Mouse (Mus musculus) kidney, adult 8-10 months (tissue): Measurements from ENCODE around the gene Mysm1.

Experiments
- DNase-seq, 2 experiments: peaks; one replicate each; pipeline ENCODE4 v3.0.0; 2022

Gene Mysm1

GRCm38 (mm10) chr4:94978590-94979499, at the start of gene Mysm1:
TSS of gene Mysm1 (minus strand) at chr4:94979100.
- DNase-seq, result peak; percentile 89 to 94

DNA sequence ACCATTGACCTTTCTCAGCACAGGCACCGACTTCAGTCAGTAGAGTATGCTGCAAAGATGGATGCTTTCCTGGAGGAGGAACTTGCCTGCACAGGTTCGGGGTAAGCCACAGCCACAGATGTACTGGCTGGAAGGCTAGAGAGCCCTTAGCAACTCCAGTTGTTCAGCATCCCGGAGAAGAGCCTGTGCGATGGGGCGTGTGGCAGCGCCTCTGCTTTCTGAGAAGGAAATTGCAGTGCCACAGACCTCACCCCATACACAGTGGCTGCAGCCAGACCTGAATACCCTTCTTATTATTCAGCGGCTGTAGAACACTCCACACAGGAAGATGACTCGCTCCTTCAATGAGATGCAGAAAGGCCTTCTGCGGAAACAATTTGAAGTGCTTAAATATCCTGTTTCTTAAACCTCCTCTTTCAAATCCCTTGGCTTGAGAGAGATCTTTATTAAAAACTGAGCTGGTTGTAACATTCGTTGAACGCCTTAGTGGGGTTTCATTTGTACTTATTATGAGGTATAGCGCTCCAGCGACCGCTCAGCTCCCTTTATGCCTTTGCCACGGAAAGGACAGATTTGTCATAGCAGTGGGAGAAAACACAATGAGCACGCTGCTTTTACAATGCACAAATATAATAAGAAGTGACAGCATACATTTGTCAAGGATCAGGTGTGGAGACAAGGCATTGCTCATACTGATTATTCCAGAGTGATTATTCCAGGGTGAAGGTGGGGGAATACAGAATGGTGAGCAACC, 47.1 kb upstream of the Mysm1 start:
- DNase-seq, result no peak

- no peak for DNase-seq
Observed at GRCm38 (mm10) chr4:95023350-95023953, 44.6 kb upstream of the Mysm1 start.

DNA sequence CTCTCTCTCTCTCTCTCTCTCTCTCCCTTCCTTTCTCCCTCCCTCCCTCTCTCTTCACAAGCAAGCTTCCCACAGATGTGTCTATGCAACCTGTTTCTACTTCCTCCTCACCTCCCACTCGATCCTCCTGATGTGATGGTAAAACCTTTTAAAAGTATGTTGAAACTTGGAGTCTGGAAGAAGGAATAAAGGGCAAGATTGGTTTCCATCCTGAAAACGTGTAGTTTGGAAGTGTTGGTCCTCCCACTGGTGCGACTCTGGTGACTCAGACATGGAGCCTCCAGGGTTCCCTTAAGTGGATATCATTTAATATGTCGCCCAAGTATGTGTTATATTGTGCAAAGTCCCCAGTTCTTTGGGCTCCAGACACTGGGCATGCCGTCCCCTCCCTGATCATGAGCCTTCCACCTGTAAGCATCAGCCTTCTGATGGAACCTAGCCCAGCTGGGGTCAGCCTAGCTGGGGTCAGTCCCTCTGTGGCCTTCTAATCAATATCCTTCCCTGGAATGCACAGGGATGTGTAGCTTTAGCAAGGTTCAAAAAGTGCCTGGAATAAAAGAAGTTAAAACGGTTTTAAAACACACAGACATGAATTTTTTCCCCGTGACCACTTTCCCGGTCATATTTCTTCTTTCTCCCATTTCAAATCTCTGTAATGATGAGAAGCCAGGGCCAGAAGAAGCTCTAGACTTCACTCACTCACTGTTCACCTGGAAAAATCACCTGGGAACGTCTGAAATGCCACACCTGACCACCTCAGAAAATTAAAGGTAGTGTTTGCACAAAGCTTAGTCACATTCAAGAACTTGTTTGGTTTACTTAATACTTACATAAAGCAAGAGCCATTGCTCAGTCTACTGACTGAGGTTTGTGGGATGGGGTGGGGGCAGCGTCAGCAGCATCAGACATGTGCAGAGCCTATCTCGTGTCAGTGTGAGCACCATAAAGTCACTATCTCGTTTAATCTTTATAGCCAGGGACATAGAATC, 43.0 kb upstream of the Mysm1 start:
- no peak for DNase-seq

DNA sequence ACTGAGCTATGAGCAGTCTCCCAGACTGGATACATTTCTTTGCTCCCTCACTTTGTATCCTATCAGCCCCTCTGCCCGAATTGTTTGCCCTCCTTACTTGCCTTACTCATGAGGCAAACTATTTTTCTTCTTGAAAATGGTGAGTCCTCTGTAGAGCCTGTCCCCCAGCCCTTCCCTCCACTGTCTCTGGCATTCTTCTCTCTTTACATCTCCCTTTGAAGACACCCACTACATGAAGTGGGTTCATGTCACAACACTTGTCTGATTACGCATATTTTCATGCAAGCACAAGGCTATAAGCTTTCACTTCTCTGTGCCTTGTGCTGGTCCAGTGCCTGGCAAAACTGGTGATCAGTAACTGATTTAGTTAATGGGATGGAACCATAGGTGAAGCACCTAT, 41.3 kb upstream of the Mysm1 start:
- no peak for DNase-seq

GRCm38 (mm10) chr4:95018221-95018620, 39.3 kb upstream of the Mysm1 start:
- DNase-seq, result no peak

- no peak for DNase-seq
Observed at GRCm38 (mm10) chr4:95012706-95013105, 33.8 kb upstream of the Mysm1 start.

- DNase-seq, result peak in 1 of 2 experiments; percentile 4
Observed at GRCm38 (mm10) chr4:95012256-95012655, 33.4 kb upstream of the Mysm1 start.

DNA sequence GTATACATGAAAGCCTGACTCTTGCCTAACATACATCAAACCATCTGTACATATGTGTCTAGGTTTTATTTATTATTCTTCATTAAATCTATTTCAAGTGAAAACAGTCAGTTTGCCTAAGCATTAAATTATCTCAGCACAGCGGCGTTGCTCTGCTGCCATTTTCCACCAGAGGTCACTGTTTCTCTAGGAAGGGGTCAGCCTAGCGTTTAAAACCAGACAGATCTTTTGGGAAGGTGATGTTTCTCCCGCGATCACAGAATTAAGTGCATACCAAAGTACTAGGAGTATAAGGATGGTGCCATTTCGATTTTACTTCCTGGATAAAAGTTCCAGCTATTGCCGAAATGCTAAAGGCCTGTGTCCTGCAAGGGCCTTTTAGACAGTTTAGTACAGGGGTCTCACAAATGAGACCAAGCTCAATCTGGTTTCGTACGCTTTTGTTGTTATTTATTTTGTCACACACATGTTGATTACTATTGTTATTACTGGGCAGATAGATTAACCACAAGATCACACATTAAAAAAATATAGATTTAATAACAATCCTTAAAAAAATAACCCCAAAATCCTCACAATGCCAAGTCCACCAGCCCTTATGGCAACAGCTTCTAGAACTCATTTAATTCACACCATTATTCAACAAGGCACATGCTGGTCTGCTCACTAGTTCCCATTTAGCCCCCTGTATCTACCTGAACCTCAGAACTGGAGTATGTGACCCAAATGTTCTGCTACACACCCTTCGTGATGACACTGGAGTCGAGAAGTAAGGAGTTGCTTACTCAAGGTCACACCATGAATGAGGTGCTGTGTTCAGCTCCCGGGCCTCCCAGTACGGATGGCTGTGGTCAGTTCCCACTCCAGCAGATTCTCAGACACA, 29.5 kb upstream of the Mysm1 start:
- peak; percentile 35 to 74 for DNase-seq

GRCm38 (mm10) chr4:95007759-95008158, 28.9 kb upstream of the Mysm1 start:
- no peak for DNase-seq

DNA sequence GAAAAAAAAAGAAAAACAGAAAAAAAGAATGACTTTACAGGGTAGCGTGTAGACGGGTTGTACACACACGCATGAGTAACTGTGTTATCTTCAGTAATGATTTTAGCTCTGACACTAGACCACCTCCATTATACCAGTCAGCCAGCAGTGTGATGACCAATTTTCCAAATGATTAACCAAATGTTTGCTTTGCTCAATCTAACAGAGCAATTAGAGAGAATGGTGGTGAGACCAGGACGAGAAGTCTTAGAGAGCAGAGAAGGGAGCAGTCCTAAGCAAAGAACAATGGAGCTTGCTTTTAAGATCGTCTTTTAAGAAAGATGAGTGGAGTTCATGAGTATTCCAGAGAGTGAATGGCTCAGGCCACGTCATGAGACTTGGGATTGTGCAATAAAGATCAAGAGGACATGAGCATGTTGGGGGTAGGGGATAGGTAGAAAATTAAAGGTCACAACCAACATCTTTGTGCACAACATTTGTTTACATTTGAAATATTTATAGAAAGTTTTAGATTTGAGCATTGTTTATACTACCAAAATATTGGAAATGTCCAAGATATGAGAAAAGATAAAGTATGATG, 26.4 kb upstream of the Mysm1 start:
- DNase-seq, result no peak

DNA sequence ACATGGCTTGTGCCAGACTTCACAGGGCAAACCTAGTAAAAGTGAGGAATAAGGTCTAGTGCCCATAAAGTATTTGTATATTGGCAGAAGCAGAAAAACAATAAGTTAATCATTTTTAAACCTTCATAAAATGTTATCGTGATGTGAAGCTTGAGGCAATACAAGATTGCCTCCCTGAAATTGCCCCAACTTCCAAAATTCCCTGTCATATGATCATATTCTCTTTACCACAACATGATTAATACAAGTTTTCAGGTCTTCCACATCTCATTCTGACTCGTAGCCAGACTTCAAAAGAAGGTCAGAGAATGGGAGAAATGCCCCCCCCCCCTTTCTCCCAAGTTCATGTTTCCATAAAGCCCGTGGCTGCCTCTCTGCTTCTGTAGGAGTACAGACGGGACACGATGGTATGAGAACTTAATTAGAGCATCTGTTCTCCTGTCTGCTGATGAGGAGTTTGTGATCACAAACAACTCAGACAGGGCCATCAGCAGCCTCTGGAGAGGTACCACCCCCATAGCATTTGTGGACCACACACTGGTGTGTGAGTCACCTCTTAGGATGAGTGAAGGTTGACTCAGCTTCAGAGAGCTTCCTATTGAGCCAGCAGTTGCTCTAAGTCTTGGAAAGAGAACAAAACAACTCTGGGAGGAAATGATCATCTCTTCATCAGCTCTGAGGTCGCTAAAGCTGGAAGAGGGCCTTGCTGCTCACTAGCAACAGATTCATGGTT, 22.3 kb upstream of the Mysm1 start:
- DNase-seq, result no peak

- DNase-seq, result no peak
Observed at GRCm38 (mm10) chr4:95000147-95000546, 21.2 kb upstream of the Mysm1 start.

- peak in 1 of 2 experiments; percentile 33 for DNase-seq
Observed at GRCm38 (mm10) chr4:94999249-94999648, 20.3 kb upstream of the Mysm1 start.

DNA sequence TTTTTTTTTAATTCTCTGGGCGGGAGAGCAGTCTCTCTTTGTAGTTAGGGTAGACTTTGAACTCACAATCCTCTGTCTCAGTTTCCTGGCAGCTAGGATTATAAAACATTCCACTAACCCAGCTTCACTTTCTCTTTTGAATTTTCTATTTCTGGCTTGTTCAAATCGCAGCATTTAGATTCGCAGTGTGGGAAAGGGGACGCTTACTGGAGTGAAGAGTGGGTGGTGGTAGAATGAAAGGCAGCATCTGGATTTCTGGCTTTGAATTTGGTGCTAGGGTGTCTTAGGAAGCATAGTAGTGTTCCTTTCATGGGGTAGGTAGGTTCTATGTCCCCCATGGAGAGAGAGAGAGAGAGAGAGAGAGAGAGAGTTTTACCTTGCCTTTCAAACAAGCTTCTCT, 17.0 kb upstream of the Mysm1 start:
- DNase-seq, result no peak

GRCm38 (mm10) chr4:94990204-94990603, 11.3 kb upstream of the Mysm1 start:
- DNase-seq, result no peak

GRCm38 (mm10) chr4:94987725-94988124, 8.8 kb upstream of the Mysm1 start:
- DNase-seq, result no peak

DNA sequence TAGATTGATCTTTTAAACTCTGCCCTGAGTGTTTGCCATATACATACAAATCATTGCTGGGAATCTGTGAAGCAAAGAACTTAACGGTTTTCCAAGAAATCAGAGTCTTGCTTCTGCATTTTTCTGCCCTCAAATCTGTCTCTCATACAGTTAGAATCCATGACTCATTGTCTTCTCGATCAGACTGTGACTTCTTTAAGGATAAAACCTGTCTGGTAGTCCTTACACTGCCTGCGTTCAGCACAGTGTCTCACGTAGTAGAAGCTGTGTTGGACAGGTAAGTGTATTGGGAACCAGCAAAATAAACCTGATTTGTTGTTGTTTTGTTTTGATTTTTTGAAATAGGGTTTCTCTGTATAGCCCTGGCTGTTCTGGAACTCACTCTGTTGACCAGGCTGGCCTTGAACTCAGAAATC, 608 bp upstream of the Mysm1 start:
- no peak for DNase-seq

DNA sequence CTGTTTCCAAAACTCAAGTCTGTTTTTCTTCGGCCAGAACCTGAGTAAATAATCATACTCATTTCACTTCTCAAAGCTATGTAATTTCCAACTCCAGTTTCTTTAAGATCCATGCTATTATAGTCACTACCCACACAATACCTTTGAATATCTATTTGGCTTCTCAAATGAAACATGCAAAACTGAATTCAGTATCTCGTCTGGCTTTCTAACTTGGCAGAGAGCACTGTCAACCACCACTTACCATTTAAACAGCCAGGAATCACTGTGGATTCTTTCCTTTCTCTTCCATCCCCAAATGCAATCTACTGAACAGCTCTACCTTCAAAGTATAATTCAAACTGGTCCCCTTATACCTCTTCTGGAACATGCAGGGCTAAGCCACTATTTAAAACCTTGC, 5.6 kb downstream of the Mysm1 start:
- DNase-seq, result no peak

DNA sequence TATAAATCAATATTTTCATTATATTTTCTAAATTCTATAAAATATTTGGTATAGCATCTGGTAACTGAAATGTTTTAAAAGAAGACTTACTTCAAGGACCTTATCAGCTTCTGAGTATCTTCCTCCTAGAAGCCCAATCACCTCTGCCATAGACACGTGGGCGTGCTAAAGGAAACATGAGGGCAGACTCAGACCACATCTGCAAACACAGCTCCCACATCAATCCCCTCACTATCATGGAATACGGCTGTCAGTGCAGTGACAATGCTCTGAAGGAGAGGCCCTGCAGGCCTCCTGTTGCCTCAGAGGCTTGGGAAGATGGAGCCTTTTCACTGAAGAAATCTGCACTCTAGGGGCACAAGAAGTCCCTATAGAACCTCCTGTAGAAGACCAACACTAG, 26.1 kb downstream of the Mysm1 start:
- no peak for DNase-seq
